Mouse (Mus musculus) neural tube, embryonic 12.5 days (tissue): ENCODE results near the gene Kcnj13. TPM values are rescaled to one million over a fixed set of nuclear protein-coding genes. Genes with fewer than 3 reads are reported as not detected.

Source experiments
- ATAC-seq: fragments of 200-750 bp; cut with Nextera tagmentation; 2 replicates; pipeline ENCODE4 v1.8.0; 2017; ENCODE audit warnings: low read depth, mild to moderate bottlenecking, moderate TSS enrichment, moderate library complexity; ENCODE audit not compliant: low FRiP score
- H3K27ac ChIP-seq: fragments of 300-500 bp; sonication (generic); 2 replicates; pipeline ENCODE4 v1.5.1; 2016
- H3K27me3 ChIP-seq: fragments of 300-500 bp; sonication (generic); replicated peaks from 2 replicates; pipeline ENCODE4 v1.6.1; 2016; ENCODE audit warnings: mild to moderate bottlenecking
- H3K36me3 ChIP-seq: fragments of 300-500 bp; sonication (generic); 2 replicates; pipeline ENCODE4 v1.6.1; 2016; ENCODE audit warnings: mild to moderate bottlenecking
- H3K4me1 ChIP-seq: fragments of 300-500 bp; sonication (generic); 2 replicates; pipeline ENCODE4 v1.6.1; 2016
- H3K4me2 ChIP-seq: fragments of 300-500 bp; sonication (generic); replicated peaks from 2 replicates; pipeline ENCODE4 v1.6.1; 2016; ENCODE audit warnings: mild to moderate bottlenecking
- H3K4me3 ChIP-seq: fragments of 300-500 bp; sonication (generic); 2 replicates; pipeline ENCODE4 v1.5.1; 2016
- H3K9ac ChIP-seq: fragments of 300-500 bp; sonication (generic); 2 replicates; pipeline ENCODE4 v1.6.1; 2016; ENCODE audit warnings: mild to moderate bottlenecking
- H3K9me3 ChIP-seq: fragments of 300-500 bp; sonication (generic); 2 replicates; pipeline ENCODE4 v1.6.1; 2016; ENCODE audit warnings: mild to moderate bottlenecking
- WGBS: fragments of 180-500 bp; shearing (Covaris S2); methylation state at CpG from one replicate; pipeline ENCODE4 v1.1.7; 2016; 5-methylcytosine and 5-hydroxymethylcytosine counted together
- polyA plus RNA-seq: library from polyadenylated mRNA; unstranded; fragments of >200 nt; fragmentation: Nextera tagmentation; extraction: Ambion mirVana; gene quantifications from 2 replicates; pipeline ENCODE4 v1.2.1, GENCODE M21; 2016

Kcnj13 gene
- 1.0 TPM in 2 replicates for polyA plus RNA-seq

DNA sequence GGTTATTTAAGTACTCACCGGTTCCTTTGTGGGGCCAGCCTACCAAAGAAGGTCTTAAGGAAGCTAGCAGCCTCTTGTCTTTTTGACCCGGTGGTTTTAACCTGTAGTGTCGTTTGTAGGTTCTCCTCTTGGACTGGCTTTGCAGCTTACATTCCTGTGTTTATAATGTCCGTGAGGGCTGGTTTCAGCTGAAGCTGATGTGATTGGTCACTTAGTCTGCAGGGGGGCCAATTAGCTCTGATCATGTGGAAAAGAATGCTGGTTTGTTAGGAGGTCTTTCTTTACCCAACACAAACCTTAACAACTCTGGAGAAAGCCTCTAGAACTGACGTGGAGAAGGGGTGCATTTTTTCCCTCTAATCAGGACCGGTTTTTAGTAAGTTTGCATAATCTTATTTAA lies at the start of gene Kcnj13:
Gene Kcnj13, minus strand, starts transcription at position 136 of the 400 bp plus-strand sequence.
- H3K27me3 ChIP-seq: no peaks in the 10 kb centered on the region
- H3K4me2 ChIP-seq: no peak within 1 kb of the TSS
- no peak within 1 kb of the TSS for H3K27ac ChIP-seq
- peaks cover 14% of the 10 kb centered on the region for H3K36me3 ChIP-seq
- no peak within 1 kb of the TSS for H3K9ac ChIP-seq
- H3K4me3 ChIP-seq: no peak within 1 kb of the TSS
- H3K9me3 ChIP-seq: no peaks in the 10 kb centered on the region
- ATAC-seq: no peak
- H3K4me1 ChIP-seq: no peaks in the 10 kb centered on the region
- 36% methylated on average over 6 of the region's 6 CpGs for WGBS

DNA sequence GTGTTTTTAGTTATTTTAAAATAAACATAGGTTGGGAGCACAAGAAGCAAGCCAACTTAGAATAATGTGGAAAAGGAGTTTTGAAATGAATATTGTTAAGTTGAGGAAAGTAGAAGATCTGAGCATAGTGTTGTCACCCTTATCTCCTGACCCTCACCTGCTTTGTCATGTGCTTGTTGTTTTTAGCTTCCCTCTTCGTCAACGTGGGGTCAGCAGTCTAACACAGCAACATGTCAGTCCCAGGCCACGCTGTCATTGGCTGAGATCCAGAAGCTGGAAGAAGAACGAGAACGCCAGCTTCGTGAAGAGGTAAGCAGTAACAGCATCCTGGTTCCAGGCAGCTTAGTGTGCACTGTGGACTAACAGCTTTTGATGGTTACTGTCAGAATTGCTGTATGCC lies 42.1 kb upstream of the Kcnj13 start:
- no peaks in the 10 kb centered on the region for H3K27me3 ChIP-seq
- no peak overlapping the region for H3K9ac ChIP-seq
- no peak overlapping the region for H3K4me3 ChIP-seq
- no peaks in the 10 kb centered on the region for H3K4me1 ChIP-seq
- no peak for ATAC-seq
- 90% methylated on average over 6 of the region's 6 CpGs for WGBS
- H3K36me3 ChIP-seq: peaks cover 59% of the 10 kb centered on the region
- no peak overlapping the region for H3K4me2 ChIP-seq
- H3K9me3 ChIP-seq: no peaks in the 10 kb centered on the region
- H3K27ac ChIP-seq: no peak overlapping the region

DNA sequence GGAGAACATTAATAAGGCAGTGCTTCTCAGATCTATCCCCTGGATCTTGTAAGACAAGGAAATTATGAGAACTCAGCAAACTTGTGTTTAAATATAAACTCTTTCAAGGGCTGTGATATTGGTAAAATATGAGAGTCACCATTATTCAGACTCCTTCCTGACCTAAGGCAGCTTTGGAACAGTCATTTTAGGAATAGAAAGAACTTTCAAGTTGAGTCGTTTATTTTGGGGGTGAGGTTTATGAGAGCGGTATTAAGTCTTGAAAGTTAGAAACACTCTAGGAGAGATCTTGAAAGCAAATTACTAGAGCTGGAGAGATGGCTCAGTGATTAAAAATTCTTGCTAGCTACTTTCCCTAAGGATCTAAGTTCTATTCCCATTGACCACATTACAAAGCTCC lies 40.6 kb upstream of the Kcnj13 start:
- Histone ChIP-seq H3K36me3 (peaks cover 58% of the 10 kb centered on the region), H3K4me3 (no peak overlapping the region)
- 96% methylated on average over 2 of the region's 2 CpGs for WGBS

DNA sequence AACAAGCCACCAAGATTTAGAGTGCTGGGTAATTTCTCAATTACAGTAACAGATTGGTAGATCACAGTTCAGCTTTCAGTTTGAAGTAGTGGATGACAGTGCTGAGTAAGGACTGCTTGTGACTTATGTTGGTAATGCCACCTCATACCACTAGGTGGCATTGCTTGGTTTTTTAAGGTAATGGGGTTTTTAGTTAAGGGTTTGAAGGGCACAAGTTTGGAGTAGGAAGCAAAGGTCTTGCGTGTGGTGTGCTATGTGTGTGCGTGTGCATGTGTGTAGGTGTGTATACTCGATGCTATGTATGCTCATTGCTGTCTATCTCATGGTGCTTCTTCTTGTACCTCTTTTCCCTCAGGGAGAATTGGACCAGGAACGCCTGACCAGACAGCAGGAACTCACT lies 24.2 kb upstream of the Kcnj13 start:
- Histone ChIP-seq H3K27me3 (no peaks in the 10 kb centered on the region), H3K36me3 (peaks cover 48% of the 10 kb centered on the region), H3K4me2 (no peak overlapping the region), H3K9ac (no peak overlapping the region), H3K9me3 (no peaks in the 10 kb centered on the region), H3K4me1 (no peaks in the 10 kb centered on the region), H3K4me3 (no peak overlapping the region), H3K27ac (no peak overlapping the region)
- no peak for ATAC-seq
- WGBS: 88% methylated on average over 4 of the region's 4 CpGs

More for the DNA sequence above, 40.6 kb upstream of the Kcnj13 start:
- Histone ChIP-seq H3K27ac (no peak overlapping the region), H3K4me1 (no peaks in the 10 kb centered on the region), H3K27me3 (no peaks in the 10 kb centered on the region), H3K9ac (no peak overlapping the region), H3K9me3 (no peaks in the 10 kb centered on the region), H3K4me2 (no peak overlapping the region)
- no peak for ATAC-seq

DNA sequence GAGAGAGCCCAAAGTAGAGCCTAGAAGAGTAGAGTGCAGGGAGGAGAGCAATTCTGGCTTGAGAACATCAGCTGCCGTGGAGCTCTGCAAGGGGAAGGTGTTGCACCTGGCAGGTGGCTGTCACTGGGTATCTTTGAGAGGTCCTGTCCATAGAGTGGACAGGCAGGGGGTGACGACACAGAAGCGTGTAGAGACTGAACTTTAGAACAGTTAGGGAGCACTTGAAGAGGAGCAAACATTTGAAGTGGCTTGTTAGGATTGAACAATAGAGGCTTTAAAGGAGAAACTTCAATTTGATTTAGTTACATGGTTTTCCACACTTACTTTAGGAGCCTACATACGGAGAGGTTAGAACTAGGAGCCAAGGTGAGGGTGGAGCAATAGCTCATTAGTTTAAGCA lies 14.9 kb upstream of the Kcnj13 start:
- Histone ChIP-seq H3K4me1 (no peaks in the 10 kb centered on the region), H3K4me3 (no peak overlapping the region), H3K4me2 (no peak overlapping the region), H3K9me3 (no peaks in the 10 kb centered on the region), H3K9ac (no peak overlapping the region), H3K27ac (no peak overlapping the region), H3K27me3 (no peaks in the 10 kb centered on the region), H3K36me3 (peaks cover 63% of the 10 kb centered on the region)
- ATAC-seq: no peak
- 87% methylated on average over 4 of the region's 4 CpGs for WGBS

DNA sequence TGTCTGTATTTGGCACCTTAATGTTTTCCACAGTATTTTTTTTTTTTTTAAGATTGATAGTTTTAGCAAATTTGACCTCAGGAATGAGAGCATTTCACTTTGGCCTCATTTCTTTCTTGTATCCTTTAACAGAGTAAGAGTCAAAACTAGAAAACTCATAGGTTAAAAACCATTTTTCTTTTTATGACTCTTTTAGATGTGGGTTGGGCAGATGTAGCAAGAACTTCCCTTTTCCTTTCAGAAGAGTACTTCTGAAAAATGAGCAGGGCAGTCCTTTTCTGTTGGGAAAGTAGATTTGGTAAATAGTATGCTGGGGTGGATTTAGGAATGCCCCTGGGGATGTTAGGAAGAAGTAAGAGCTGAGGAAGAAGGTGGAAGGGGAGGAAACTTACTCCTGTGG lies 11.5 kb upstream of the Kcnj13 start:
- no peak for ATAC-seq

DNA sequence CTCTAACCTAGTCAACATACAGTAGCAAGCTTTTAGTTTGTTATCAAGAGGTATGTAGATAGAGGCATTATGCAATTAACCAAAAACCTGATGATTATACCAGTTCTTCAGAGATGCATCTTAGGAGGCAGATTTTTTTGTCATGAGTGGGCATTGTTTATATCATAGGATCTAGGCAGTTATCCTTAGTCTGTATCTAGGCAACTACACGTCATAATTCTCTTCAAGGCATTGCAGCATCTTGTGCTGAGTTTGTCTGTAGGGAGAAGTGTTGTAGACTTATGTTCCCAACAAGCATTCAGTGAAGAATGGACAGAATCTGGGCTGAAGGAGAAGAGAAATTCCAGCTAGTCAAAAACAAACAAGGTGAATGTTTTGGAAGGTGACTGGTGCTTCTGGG lies 10.2 kb upstream of the Kcnj13 start:
- Histone ChIP-seq H3K27ac (no peak overlapping the region), H3K27me3 (no peaks in the 10 kb centered on the region), H3K9me3 (no peaks in the 10 kb centered on the region), H3K4me2 (no peak overlapping the region), H3K4me3 (no peak overlapping the region), H3K36me3 (peaks cover 37% of the 10 kb centered on the region), H3K9ac (no peak overlapping the region), H3K4me1 (no peaks in the 10 kb centered on the region)
- WGBS: 93% methylated on average over 1 of the region's 1 CpGs
- ATAC-seq: no peak

More for the DNA sequence above, 11.5 kb upstream of the Kcnj13 start:
- Histone ChIP-seq H3K4me3 (no peak overlapping the region), H3K27me3 (no peaks in the 10 kb centered on the region), H3K9ac (no peak overlapping the region), H3K4me2 (no peak overlapping the region), H3K9me3 (no peaks in the 10 kb centered on the region), H3K36me3 (peaks cover 45% of the 10 kb centered on the region), H3K27ac (no peak overlapping the region), H3K4me1 (no peaks in the 10 kb centered on the region)

DNA sequence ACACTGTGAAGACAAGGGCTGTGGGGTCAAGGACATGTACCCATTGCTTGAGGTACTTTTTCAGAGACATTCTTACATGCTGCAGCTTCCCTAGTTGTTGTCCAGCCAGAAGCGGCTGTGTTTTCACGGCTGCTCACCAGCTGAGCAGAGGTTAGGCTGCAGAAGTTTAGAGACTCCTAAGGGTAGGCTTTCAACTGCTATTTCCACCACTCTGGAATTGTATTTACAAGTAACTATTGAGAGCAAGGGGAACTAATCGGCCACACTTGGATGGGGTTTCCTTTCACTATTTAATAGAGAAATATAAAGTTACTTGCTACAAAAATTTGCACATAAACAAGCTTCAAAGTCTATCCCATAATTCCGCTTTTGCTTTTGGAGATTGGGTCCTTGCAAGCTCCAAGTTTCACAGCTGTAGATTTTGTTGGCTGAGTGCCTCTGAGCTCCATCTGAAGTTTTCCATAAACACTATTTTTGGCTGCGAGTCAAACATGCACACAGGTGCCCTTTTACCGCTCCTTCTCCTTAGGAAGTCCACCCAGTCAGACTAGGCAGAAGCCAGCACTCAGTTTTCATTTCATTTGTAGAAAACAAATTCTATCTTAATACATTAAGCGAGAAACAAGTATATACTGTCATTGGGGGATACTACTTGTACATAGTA lies 2.5 kb upstream of the Kcnj13 start:
- 86% methylated on average over 7 of the region's 7 CpGs for WGBS
- H3K27me3 ChIP-seq: no peaks in the 10 kb centered on the region
- no peaks in the 10 kb centered on the region for H3K4me1 ChIP-seq
- no peak overlapping the region for H3K27ac ChIP-seq
- H3K4me2 ChIP-seq: no peak overlapping the region
- H3K9me3 ChIP-seq: no peaks in the 10 kb centered on the region
- H3K36me3 ChIP-seq: no peaks in the 10 kb centered on the region
- H3K4me3 ChIP-seq: no peak overlapping the region
- H3K9ac ChIP-seq: no peak overlapping the region
- ATAC-seq: no peak

DNA sequence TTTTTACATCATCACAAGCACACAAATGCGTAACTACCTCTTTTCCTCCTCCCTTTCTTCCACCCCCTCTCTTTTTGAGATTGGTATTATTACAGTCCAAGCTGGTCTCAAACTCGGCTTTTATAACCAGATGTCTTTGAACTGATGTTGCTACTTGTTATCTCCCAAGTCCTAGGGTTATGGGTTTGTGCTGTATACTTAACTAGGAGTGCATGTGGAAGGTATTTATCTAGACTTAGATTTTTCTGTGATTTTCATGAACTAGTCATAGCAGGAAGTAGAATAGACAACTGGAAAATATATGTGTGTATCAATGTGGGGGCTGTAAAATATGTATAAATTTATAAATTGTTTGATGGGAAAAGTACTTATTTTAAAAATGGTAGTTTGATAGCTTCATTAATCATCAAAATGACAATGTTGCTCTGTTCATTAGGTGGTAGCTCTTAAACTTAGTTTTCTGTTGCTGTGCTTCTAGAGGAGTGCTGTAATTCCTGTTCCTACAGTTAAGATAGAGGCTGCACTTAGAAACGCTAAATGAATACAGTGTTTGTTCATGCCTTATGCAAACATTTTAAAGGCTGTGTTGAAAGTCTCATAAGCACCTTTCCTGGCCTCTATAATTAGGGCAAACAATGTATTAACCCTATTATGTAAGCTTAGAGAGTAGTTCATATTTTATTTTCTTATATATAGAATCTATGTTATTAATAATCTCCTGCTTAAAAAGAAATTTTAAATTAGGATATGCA lies 909 bp downstream of the Kcnj13 start:
- Histone ChIP-seq H3K4me2 (no peak overlapping the region), H3K36me3 (peaks cover 14% of the 10 kb centered on the region), H3K27me3 (no peaks in the 10 kb centered on the region), H3K27ac (no peak overlapping the region), H3K4me3 (no peak overlapping the region), H3K9ac (no peak overlapping the region), H3K9me3 (no peaks in the 10 kb centered on the region), H3K4me1 (no peaks in the 10 kb centered on the region)
- WGBS: 92% methylated on average over 3 of the region's 3 CpGs
- ATAC-seq: no peak

DNA sequence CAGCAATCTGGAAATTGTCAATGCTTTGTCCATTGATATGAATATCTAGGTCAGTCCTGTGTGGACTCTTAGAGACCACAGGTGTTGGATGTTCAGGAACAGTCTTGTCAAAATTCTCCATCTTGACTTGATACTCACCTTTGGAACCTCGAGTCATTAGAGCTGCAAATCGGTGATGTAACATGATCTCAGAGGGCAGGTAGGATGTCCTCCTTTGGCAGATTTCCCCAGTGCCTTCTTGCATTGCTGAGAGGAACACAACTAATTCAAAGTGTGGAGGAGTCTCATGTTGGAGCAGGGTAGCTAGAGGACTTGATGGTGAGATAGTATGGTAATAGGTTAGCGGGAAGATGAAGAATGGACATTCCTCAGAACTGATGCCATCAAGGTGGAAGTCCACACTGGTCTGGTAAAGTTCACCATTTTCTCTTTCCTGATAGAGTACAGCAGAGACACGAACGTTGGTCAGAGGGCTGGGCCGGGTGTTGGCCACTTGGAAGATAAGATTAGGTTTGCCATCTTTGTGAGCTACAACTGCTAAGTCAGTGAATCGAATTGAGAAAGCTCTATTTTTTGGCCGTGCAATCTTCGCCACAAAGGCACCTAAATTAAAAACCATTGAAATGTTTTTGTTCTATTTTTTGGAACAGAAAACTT lies 8.0 kb downstream of the Kcnj13 start:
- no peak overlapping the region for H3K4me3 ChIP-seq
- ATAC-seq: no peak
- no peak overlapping the region for H3K27ac ChIP-seq
- no peaks in the 10 kb centered on the region for H3K27me3 ChIP-seq
- H3K4me1 ChIP-seq: no peaks in the 10 kb centered on the region
- 91% methylated on average over 9 of the region's 9 CpGs for WGBS
- H3K9ac ChIP-seq: no peak overlapping the region
- no peak overlapping the region for H3K4me2 ChIP-seq
- H3K9me3 ChIP-seq: no peaks in the 10 kb centered on the region
- H3K36me3 ChIP-seq: peaks cover 13% of the 10 kb centered on the region

DNA sequence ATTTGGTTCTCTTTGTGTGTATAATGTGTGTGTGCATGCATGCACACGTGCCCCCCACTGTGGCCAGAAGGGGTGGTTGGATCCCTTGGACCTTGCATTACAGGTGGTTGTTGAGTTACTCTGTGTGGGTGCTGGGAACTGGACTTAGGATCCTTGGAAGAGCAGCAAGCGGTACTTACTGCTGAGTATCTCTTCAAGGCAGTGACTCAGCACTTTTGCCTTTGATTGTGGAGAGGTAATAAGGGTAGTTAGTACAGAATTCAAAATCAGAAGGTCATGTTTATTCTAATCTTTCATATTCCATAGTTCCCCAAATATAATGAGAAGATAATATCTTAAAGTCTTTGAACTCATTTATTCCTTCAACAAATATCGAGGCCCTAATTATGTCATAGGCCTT lies 13.4 kb downstream of the Kcnj13 start:
- ATAC-seq: no peak
- no peaks in the 10 kb centered on the region for H3K9me3 ChIP-seq
- H3K9ac ChIP-seq: no peak overlapping the region
- no peaks in the 10 kb centered on the region for H3K4me1 ChIP-seq
- H3K27ac ChIP-seq: no peak overlapping the region
- H3K4me2 ChIP-seq: no peak overlapping the region
- WGBS: 94% methylated on average over 3 of the region's 3 CpGs
- H3K4me3 ChIP-seq: no peak overlapping the region
- peaks cover 12% of the 10 kb centered on the region; the same call in 1 of the 2 replicates for H3K36me3 ChIP-seq
- no peaks in the 10 kb centered on the region for H3K27me3 ChIP-seq

DNA sequence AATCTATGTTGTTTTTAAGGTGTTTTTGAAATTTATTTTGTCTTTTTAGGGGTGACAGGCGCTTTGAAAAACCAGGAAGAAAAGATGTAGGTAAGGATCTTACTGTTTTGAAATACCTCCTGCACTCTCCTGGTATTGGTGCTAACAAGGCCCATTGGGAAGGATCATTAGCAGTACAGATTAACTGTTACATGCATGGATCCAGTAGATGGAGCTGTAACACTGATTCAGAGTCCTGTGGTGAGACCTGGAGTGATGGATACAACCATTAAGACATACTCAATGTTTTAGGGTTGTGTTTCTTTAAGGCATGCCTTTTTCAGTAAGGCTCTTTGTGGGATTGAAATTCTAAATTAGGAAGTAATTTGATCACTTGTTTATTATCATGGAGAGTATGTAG lies 14.6 kb downstream of the Kcnj13 start:
- Histone ChIP-seq H3K36me3 (peaks cover 17% of the 10 kb centered on the region), H3K27me3 (no peaks in the 10 kb centered on the region), H3K27ac (no peak overlapping the region), H3K9ac (no peak overlapping the region), H3K4me1 (no peaks in the 10 kb centered on the region), H3K4me3 (no peak overlapping the region), H3K9me3 (no peaks in the 10 kb centered on the region), H3K4me2 (no peak overlapping the region)
- WGBS: 91% methylated on average over 1 of the region's 1 CpGs
- ATAC-seq: no peak
